Mouse (Mus musculus) liver, adult 2 months (tissue): ENCODE measurements at regions not wholly inside any gene's neighbourhood (a gene's known extent, or its start where the extent isn't known, plus 50 kb on each side); places are given as distances from the start of the nearest gene placed in this dataset.

Experiments
- CTCF ChIP-seq: fragments of 200-500 bp; IDR thresholded peaks from 2 replicates; pipeline ENCODE4 v1.5.1; 2011; ENCODE audit warnings: low read depth, low read length, control low read depth
- POLR2A ChIP-seq: fragments of 200-500 bp; IDR thresholded peaks from 2 replicates; pipeline ENCODE4 v1.6.1; 2011; ENCODE audit warnings: low read length, control low read depth; ENCODE audit not compliant: insufficient read depth; ENCODE audit errors: extremely low read depth

DNA sequence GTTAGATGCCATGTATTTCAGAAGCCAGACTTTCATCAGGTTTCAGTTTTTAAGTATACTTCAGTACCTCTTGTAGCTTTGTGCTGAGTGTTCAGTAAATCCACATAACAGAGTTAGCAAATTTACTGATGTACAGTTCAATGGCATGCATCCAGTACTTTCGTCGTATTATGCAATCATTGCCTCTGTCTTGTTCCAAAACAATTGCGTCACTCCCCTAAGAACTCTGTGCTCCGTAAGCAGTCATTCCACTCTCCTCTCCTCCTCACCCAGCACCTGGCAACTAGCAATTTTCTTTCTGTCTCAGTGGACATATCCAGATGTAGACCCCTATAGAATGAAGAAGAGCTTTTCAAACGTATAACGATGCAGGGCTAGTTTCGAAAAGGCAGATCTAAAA, 209.5 kb downstream of the Bmp2 start:
- no peak for TF ChIP-seq POLR2A
- TF ChIP-seq CTCF: no peak
